Mouse (Mus musculus): ENCODE results near the gene Ccdc154.

GRCm38 (mm10) chr17:25210680-25211466 lies 48.6 kb downstream of the Ccdc154 start:
- no peak for TF ChIP-seq CTCF (IDR thresholded peaks at IDR 0.05; ENCODE audit: borderline replicate concordance, insufficient read depth, low read length)
- TF ChIP-seq POLR2A (IDR thresholded peaks at IDR 0.05; ENCODE audit: low read depth, low read length) = no peak
